Mouse (Mus musculus) liver, adult 2 months (tissue): ENCODE data around the gene Fgfr2. TPM values are rescaled to one million over a fixed set of nuclear protein-coding genes. Genes with fewer than 3 reads are reported as not detected.

Experiments
- DNase-seq: peaks from one replicate; pipeline ENCODE4 v3.0.0-alpha.2; 2011; ENCODE audit warnings: low read depth, low spot score; ENCODE audit errors: extremely low read depth
- H3K27ac ChIP-seq: fragments of 200-500 bp; replicated peaks from 2 replicates; pipeline ENCODE4 v1.5.1; 2012; ENCODE audit warnings: low read depth, mild to moderate bottlenecking, control low read depth, inconsistent platforms, low read length; ENCODE audit not compliant: insufficient read depth
- H3K27me3 ChIP-seq: fragments of 200-500 bp; 2 replicates; pipeline ENCODE4 v1.6.1; 2012; ENCODE audit warnings: mild to moderate bottlenecking, moderate library complexity, low read length, inconsistent platforms; ENCODE audit not compliant: control insufficient read depth, insufficient read depth
- H3K36me3 ChIP-seq: fragments of 200-500 bp; 2 replicates; pipeline ENCODE4 v1.6.1; 2012; ENCODE audit warnings: low read length, inconsistent platforms; ENCODE audit not compliant: control insufficient read depth, insufficient read depth
- H3K4me1 ChIP-seq: fragments of 200-500 bp; 2 replicates; pipeline ENCODE4 v1.6.1; 2011; ENCODE audit warnings: low read length; ENCODE audit not compliant: control insufficient read depth, insufficient read depth
- H3K4me3 ChIP-seq: fragments of 200-500 bp; 2 replicates; pipeline ENCODE4 v1.5.1; 2011; ENCODE audit warnings: low read depth, mild to moderate bottlenecking, control low read depth, low read length, moderate library complexity; ENCODE audit not compliant: insufficient read depth
- H3K79me2 ChIP-seq: fragments of 200-500 bp; 2 replicates; pipeline ENCODE4 v1.6.1; 2012; ENCODE audit warnings: inconsistent platforms, mild to moderate bottlenecking, low read length, moderate library complexity; ENCODE audit not compliant: control insufficient read depth, insufficient read depth
- H3K9ac ChIP-seq: fragments of 200-500 bp; 2 replicates; pipeline ENCODE4 v1.6.1; 2012; ENCODE audit warnings: low read depth, mild to moderate bottlenecking, control low read depth, inconsistent platforms, low read length
- CTCF ChIP-seq: fragments of 200-500 bp; IDR thresholded peaks from 2 replicates; pipeline ENCODE4 v1.5.1; 2011; ENCODE audit warnings: low read depth, low read length, control low read depth
- POLR2A ChIP-seq: fragments of 200-500 bp; IDR thresholded peaks from 2 replicates; pipeline ENCODE4 v1.6.1; 2011; ENCODE audit warnings: low read length, control low read depth; ENCODE audit not compliant: insufficient read depth; ENCODE audit errors: extremely low read depth
- WGBS: fragments of 180-500 bp; shearing (Covaris S2); methylation state at CpG from one replicate; pipeline ENCODE4 v1.1.7; 2018; 5-methylcytosine and 5-hydroxymethylcytosine counted together
- polyA plus RNA-seq: library from polyadenylated mRNA; depleted of rRNA; stranded (reverse); fragments of >200 nt; gene quantifications from 2 replicates; pipeline ENCODE4 v1.2.3, GENCODE M21; 2012
- total RNA-seq: library from RNA; depleted of rRNA; stranded (reverse); fragments of >200 nt; gene quantifications from 2 replicates; pipeline ENCODE4 v1.2.3, GENCODE M21; 2014

Fgfr2 gene
- total and polyA plus RNA-seq, 2 experiments, result 16.7 to 35.2 TPM

GRCm38 (mm10) chr7:131677126-131677525 is 1446.0 kb downstream of the Fgfr2 start:
- H3K27me3 ChIP-seq, result no peaks in the 10 kb centered on the region
- no peaks in the 10 kb centered on the region for H3K79me2 ChIP-seq
- H3K27ac ChIP-seq, result no peak overlapping the region
- WGBS, result 88% methylated on average over 2 of the region's 2 CpGs
- no peak overlapping the region for H3K4me3 ChIP-seq
- H3K9ac ChIP-seq, result no peak overlapping the region
- H3K4me1 ChIP-seq, result no peaks in the 10 kb centered on the region
- H3K36me3 ChIP-seq, result no peaks in the 10 kb centered on the region
- no peak for DNase-seq
- TF ChIP-seq CTCF (no peak), POLR2A (no peak)

DNA sequence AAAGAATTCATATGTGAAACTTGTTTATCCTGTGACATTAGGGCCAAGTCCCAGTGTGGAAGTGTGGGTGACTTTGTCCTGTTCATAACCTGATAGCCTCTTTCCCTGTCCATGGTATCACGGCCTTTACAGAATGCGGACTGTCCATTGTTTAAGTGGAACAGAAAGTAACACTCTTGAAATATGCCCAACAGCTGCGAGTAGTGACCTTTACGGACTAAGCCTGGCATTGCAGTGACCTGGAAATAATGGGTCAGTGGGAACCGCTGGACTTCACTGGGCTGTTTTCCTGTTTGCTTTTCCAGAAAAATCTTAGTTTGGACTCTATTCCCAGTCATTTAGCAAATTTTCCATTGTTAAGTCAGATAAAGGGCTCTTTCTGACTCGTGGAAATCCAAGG is 1452.6 kb downstream of the Fgfr2 start:
- no peak overlapping the region for H3K4me3 ChIP-seq
- H3K9ac ChIP-seq, result no peak overlapping the region
- no peaks in the 10 kb centered on the region for H3K4me1 ChIP-seq
- TF ChIP-seq POLR2A (no peak), CTCF (no peak)
- 73% methylated on average over 6 of the region's 6 CpGs for WGBS
- H3K36me3 ChIP-seq, result no peaks in the 10 kb centered on the region
- no peak for DNase-seq
- no peaks in the 10 kb centered on the region for H3K79me2 ChIP-seq
- H3K27me3 ChIP-seq, result no peaks in the 10 kb centered on the region
- no peak overlapping the region for H3K27ac ChIP-seq

- no peak overlapping the region for H3K9ac ChIP-seq
- H3K4me1 ChIP-seq, result no peaks in the 10 kb centered on the region
- no peak overlapping the region for H3K27ac ChIP-seq
- 85% methylated on average over 4 of the region's 4 CpGs for WGBS
- H3K36me3 ChIP-seq, result no peaks in the 10 kb centered on the region
- no peaks in the 10 kb centered on the region for H3K27me3 ChIP-seq
- DNase-seq, result no peak
- TF ChIP-seq POLR2A, result no peak
- no peak for TF ChIP-seq CTCF
- no peak overlapping the region for H3K4me3 ChIP-seq
- no peaks in the 10 kb centered on the region for H3K79me2 ChIP-seq
Observed at GRCm38 (mm10) chr7:131669326-131669725, 1453.8 kb downstream of the Fgfr2 start.

- no peaks in the 10 kb centered on the region for H3K4me1 ChIP-seq
- H3K4me3 ChIP-seq, result no peak overlapping the region
- DNase-seq, result no peak
- TF ChIP-seq CTCF (no peak), POLR2A (no peak)
- H3K36me3 ChIP-seq, result no peaks in the 10 kb centered on the region
- WGBS, result 100% methylated on average over 1 of the region's 1 CpGs
- no peak overlapping the region for H3K27ac ChIP-seq
- H3K79me2 ChIP-seq, result no peaks in the 10 kb centered on the region
- no peak overlapping the region for H3K9ac ChIP-seq
- 0 out of 2 replicates have a peak, but pooled peaks cover 4% of the 10 kb centered on the region for H3K27me3 ChIP-seq
Observed at GRCm38 (mm10) chr7:131660726-131661125, 1462.4 kb downstream of the Fgfr2 start.

DNA sequence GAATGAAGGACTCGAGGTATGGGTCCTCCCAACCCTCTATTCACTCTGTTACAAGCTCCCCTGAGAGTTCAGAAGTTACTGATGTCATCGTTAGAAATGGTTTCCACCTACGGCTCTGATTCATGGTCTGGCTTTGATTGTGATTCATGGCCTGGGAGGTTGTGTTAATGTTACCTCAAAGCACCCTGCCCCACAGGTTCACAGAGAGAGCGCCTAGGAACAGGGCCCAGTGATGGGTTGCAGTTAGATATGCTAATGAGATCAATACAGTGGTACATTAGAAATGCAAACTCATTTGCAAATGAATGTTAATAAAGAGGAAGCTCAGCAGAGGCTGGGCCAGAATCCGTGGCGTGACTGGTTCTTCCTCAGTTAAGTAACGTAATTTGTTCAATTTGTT is 1467.1 kb downstream of the Fgfr2 start:
- DNase-seq, result no peak
- no peak for TF ChIP-seq POLR2A
- no peak for TF ChIP-seq CTCF
- no peak overlapping the region for H3K9ac ChIP-seq
- H3K27ac ChIP-seq, result no peak overlapping the region
- 0 out of 2 replicates have a peak, but pooled peaks cover 4% of the 10 kb centered on the region for H3K27me3 ChIP-seq
- H3K36me3 ChIP-seq, result no peaks in the 10 kb centered on the region
- H3K4me1 ChIP-seq, result no peaks in the 10 kb centered on the region
- WGBS, result 71% methylated on average over 7 of the region's 7 CpGs
- H3K4me3 ChIP-seq, result no peak overlapping the region
- H3K79me2 ChIP-seq, result no peaks in the 10 kb centered on the region

- H3K27me3 ChIP-seq, result 0 out of 2 replicates have a peak, but pooled peaks cover 2% of the 10 kb centered on the region
- TF ChIP-seq POLR2A, result no peak
- no peak for TF ChIP-seq CTCF
- no peaks in the 10 kb centered on the region for H3K79me2 ChIP-seq
- H3K9ac ChIP-seq, result no peak overlapping the region
- H3K4me1 ChIP-seq, result no peaks in the 10 kb centered on the region
- WGBS, result 85% methylated on average over 6 of the region's 6 CpGs
- DNase-seq, result no peak
- H3K4me3 ChIP-seq, result no peak overlapping the region
- H3K27ac ChIP-seq, result no peak overlapping the region
- no peaks in the 10 kb centered on the region for H3K36me3 ChIP-seq
Observed at GRCm38 (mm10) chr7:131653416-131653815, 1469.7 kb downstream of the Fgfr2 start.
